Mouse (Mus musculus) liver, embryonic 16.5 days (tissue): Measurements from ENCODE around the gene Gm37240. TPM values are rescaled to one million over a fixed set of nuclear protein-coding genes. Genes with fewer than 3 reads are reported as not detected.

Experiments used
- ATAC-seq: fragments of 200-750 bp; cut with Nextera tagmentation; 2 replicates; pipeline ENCODE4 v1.8.0; 2017; ENCODE audit warnings: low read depth, mild to moderate bottlenecking, moderate number of reproducible peaks, moderate library complexity
- H3K27ac ChIP-seq: fragments of 300-500 bp; sonication (generic); 2 replicates; pipeline ENCODE4 v1.5.1; 2014; ENCODE audit warnings: mild to moderate bottlenecking, low read length
- H3K27me3 ChIP-seq: fragments of 300-500 bp; sonication (generic); 2 replicates; pipeline ENCODE4 v1.6.1; 2014; ENCODE audit warnings: low read depth, low read length, mixed read lengths; ENCODE audit not compliant: control insufficient read depth, insufficient read depth
- H3K36me3 ChIP-seq: fragments of 300-500 bp; sonication (generic); 2 replicates; pipeline ENCODE4 v1.6.1; 2014; ENCODE audit warnings: mild to moderate bottlenecking; ENCODE audit not compliant: control insufficient read depth, insufficient read depth
- H3K4me1 ChIP-seq: fragments of 300-500 bp; sonication (generic); 2 replicates; pipeline ENCODE4 v1.6.1; 2014; ENCODE audit warnings: low read depth, low read length, mixed read lengths; ENCODE audit not compliant: control insufficient read depth
- H3K4me2 ChIP-seq: fragments of 300-500 bp; sonication (generic); 2 replicates; pipeline ENCODE4 v1.6.1; 2014; ENCODE audit warnings: low read depth, low read length, mixed read lengths
- H3K4me3 ChIP-seq: fragments of 300-500 bp; sonication (generic); 2 replicates; pipeline ENCODE4 v1.5.1; 2014; ENCODE audit warnings: low read depth, mild to moderate bottlenecking, low read length
- H3K9ac ChIP-seq: fragments of 300-500 bp; sonication (generic); 2 replicates; pipeline ENCODE4 v1.6.1; 2014; ENCODE audit warnings: low read depth, low read length
- H3K9me3 ChIP-seq: fragments of 300-500 bp; sonication (generic); replicated peaks from 2 replicates; pipeline ENCODE4 v1.6.1; 2016; ENCODE audit warnings: low read length; ENCODE audit not compliant: control insufficient read depth
- WGBS: fragments of 180-500 bp; shearing (Covaris S2); extraction: QIAGEN DNeasy Blood & Tissue Kit; methylation state at CpG from one replicate; pipeline ENCODE4 v1.1.7; 2014; ENCODE audit not compliant: insufficient replicate concordance; 5-methylcytosine and 5-hydroxymethylcytosine counted together
- polyA plus RNA-seq: library from polyadenylated mRNA; unstranded; fragments of >200 nt; fragmentation: Nextera tagmentation; extraction: Ambion mirVana; gene quantifications from 2 replicates; pipeline ENCODE4 v1.2.1, GENCODE M21; 2015

Gene Gm37240
- polyA plus RNA-seq, 1 experiment from 2014 or later, result 0.65 TPM

- Histone ChIP-seq H3K27ac (no peak overlapping the region), H3K4me2 (no peak overlapping the region), H3K27me3 (no peaks in the 10 kb centered on the region), H3K9me3 (no peaks in the 10 kb centered on the region), H3K9ac (no peak overlapping the region), H3K4me1 (no peaks in the 10 kb centered on the region), H3K36me3 (no peaks in the 10 kb centered on the region), H3K4me3 (no peak overlapping the region)
- WGBS, result 48% methylated on average over 12 of the region's 12 CpGs
- ATAC-seq, result no peak
These were observed 701.5 kb downstream of the Gm37240 start for GRCm38 (mm10) chr3:85185827-85186226.

- WGBS, result 61% methylated on average over 11 of the region's 11 CpGs
- Histone ChIP-seq H3K27ac (no peak overlapping the region), H3K4me1 (no peaks in the 10 kb centered on the region), H3K4me2 (no peak overlapping the region), H3K36me3 (no peaks in the 10 kb centered on the region), H3K9ac (no peak overlapping the region), H3K4me3 (no peak overlapping the region), H3K27me3 (no peaks in the 10 kb centered on the region), H3K9me3 (no peaks in the 10 kb centered on the region)
- no peak for ATAC-seq
These were observed 702.4 kb downstream of the Gm37240 start for GRCm38 (mm10) chr3:85184916-85185315.

GRCm38 (mm10) chr3:85184151-85184550 is 703.2 kb downstream of the Gm37240 start:
- Histone ChIP-seq H3K4me2 (no peak overlapping the region), H3K36me3 (no peaks in the 10 kb centered on the region), H3K4me3 (no peak overlapping the region), H3K9ac (no peak overlapping the region), H3K9me3 (no peaks in the 10 kb centered on the region), H3K27me3 (no peaks in the 10 kb centered on the region), H3K4me1 (no peaks in the 10 kb centered on the region), H3K27ac (no peak overlapping the region)
- ATAC-seq, result no peak
- WGBS, result 49% methylated on average over 6 of the region's 6 CpGs

- Histone ChIP-seq H3K36me3 (no peaks in the 10 kb centered on the region), H3K4me1 (no peaks in the 10 kb centered on the region), H3K4me2 (no peak overlapping the region), H3K9me3 (no peaks in the 10 kb centered on the region), H3K9ac (no peak overlapping the region), H3K4me3 (no peak overlapping the region), H3K27ac (no peak overlapping the region), H3K27me3 (no peaks in the 10 kb centered on the region)
- 79% methylated on average over 1 of the region's 1 CpGs for WGBS
- no peak for ATAC-seq
These were observed 710.6 kb downstream of the Gm37240 start for GRCm38 (mm10) chr3:85176736-85177135.

- ATAC-seq, result no peak
- WGBS, result 68% methylated on average over 28 of the region's 28 CpGs
- H3K9me3 ChIP-seq, result no peaks in the 10 kb centered on the region
- H3K27me3 ChIP-seq, result no peaks in the 10 kb centered on the region
- no peak overlapping the region for H3K27ac ChIP-seq
- no peak overlapping the region for H3K9ac ChIP-seq
- H3K36me3 ChIP-seq, result no peaks in the 10 kb centered on the region
- H3K4me1 ChIP-seq, result no peaks in the 10 kb centered on the region
- no peak overlapping the region for H3K4me2 ChIP-seq
- no peak overlapping the region for H3K4me3 ChIP-seq
These were observed 712.5 kb downstream of the Gm37240 start for GRCm38 (mm10) chr3:85174542-85175469.

GRCm38 (mm10) chr3:85173441-85174071 is 713.8 kb downstream of the Gm37240 start:
- H3K27ac ChIP-seq, result no peak overlapping the region
- no peaks in the 10 kb centered on the region for H3K27me3 ChIP-seq
- WGBS, result 5% methylated on average over 6 of the region's 6 CpGs
- H3K9me3 ChIP-seq, result no peaks in the 10 kb centered on the region
- H3K9ac ChIP-seq, result no peak overlapping the region
- H3K4me1 ChIP-seq, result no peaks in the 10 kb centered on the region
- H3K4me2 ChIP-seq, result no peak overlapping the region
- no peaks in the 10 kb centered on the region for H3K36me3 ChIP-seq
- ATAC-seq, result no peak
- no peak overlapping the region for H3K4me3 ChIP-seq

GRCm38 (mm10) chr3:85172532-85172931 is 714.8 kb downstream of the Gm37240 start:
- no peak overlapping the region for H3K4me3 ChIP-seq
- no peaks in the 10 kb centered on the region for H3K27me3 ChIP-seq
- WGBS, result 67% methylated on average over 11 of the region's 11 CpGs
- no peaks in the 10 kb centered on the region for H3K4me1 ChIP-seq
- no peak overlapping the region for H3K27ac ChIP-seq
- no peaks in the 10 kb centered on the region for H3K36me3 ChIP-seq
- no peak overlapping the region for H3K4me2 ChIP-seq
- H3K9me3 ChIP-seq, result no peaks in the 10 kb centered on the region
- ATAC-seq, result no peak
- no peak overlapping the region for H3K9ac ChIP-seq

- WGBS, result 66% methylated on average over 12 of the region's 12 CpGs
- Histone ChIP-seq H3K9ac (no peak overlapping the region), H3K4me3 (no peak overlapping the region), H3K36me3 (no peaks in the 10 kb centered on the region), H3K4me1 (no peaks in the 10 kb centered on the region), H3K4me2 (no peak overlapping the region), H3K9me3 (no peaks in the 10 kb centered on the region), H3K27ac (no peak overlapping the region), H3K27me3 (no peaks in the 10 kb centered on the region)
- ATAC-seq, result no peak
These were observed 715.2 kb downstream of the Gm37240 start for GRCm38 (mm10) chr3:85172096-85172495.

- H3K4me2 ChIP-seq, result no peak overlapping the region
- no peak overlapping the region for H3K4me3 ChIP-seq
- no peak overlapping the region for H3K9ac ChIP-seq
- no peak overlapping the region for H3K27ac ChIP-seq
- H3K9me3 ChIP-seq, result no peaks in the 10 kb centered on the region
- 63% methylated on average over 2 of the region's 2 CpGs for WGBS
- ATAC-seq, result no peak
- H3K27me3 ChIP-seq, result no peaks in the 10 kb centered on the region
- no peaks in the 10 kb centered on the region for H3K4me1 ChIP-seq
- H3K36me3 ChIP-seq, result no peaks in the 10 kb centered on the region
These were observed 718.5 kb downstream of the Gm37240 start for GRCm38 (mm10) chr3:85168816-85169215.
